Mouse (Mus musculus) midbrain, embryonic 13.5 days (tissue): ENCODE measurements around the gene Rbm38. TPM values are rescaled to one million over a fixed set of nuclear protein-coding genes. Genes with fewer than 3 reads are reported as not detected.

Source experiments
- ATAC-seq: fragments of 200-750 bp; cut with Nextera tagmentation; 2 replicates; pipeline ENCODE4 v1.8.0; 2017; ENCODE audit warnings: mild to moderate bottlenecking, moderate TSS enrichment, moderate library complexity
- H3K27ac ChIP-seq: fragments of 300-500 bp; sonication (generic); 2 replicates; pipeline ENCODE4 v1.5.1; 2015; ENCODE audit warnings: inconsistent platforms, mild to moderate bottlenecking, moderate library complexity
- H3K27me3 ChIP-seq: fragments of 300-500 bp; sonication (generic); 2 replicates; pipeline ENCODE4 v1.6.1; 2015; ENCODE audit warnings: mild to moderate bottlenecking, inconsistent platforms
- H3K36me3 ChIP-seq: fragments of 300-500 bp; sonication (generic); 2 replicates; pipeline ENCODE4 v1.6.1; 2015; ENCODE audit warnings: mild to moderate bottlenecking, inconsistent platforms
- H3K4me1 ChIP-seq: fragments of 300-500 bp; sonication (generic); replicated peaks from 2 replicates; pipeline ENCODE4 v1.6.1; 2015; ENCODE audit warnings: inconsistent platforms
- H3K4me2 ChIP-seq: fragments of 300-500 bp; sonication (generic); replicated peaks from 2 replicates; pipeline ENCODE4 v1.6.1; 2015; ENCODE audit warnings: moderate library complexity, mild to moderate bottlenecking, inconsistent platforms
- H3K4me3 ChIP-seq: fragments of 300-500 bp; sonication (generic); replicated peaks from 2 replicates; pipeline ENCODE4 v1.5.1; 2015; ENCODE audit warnings: mild to moderate bottlenecking, inconsistent platforms
- H3K9ac ChIP-seq: fragments of 300-500 bp; sonication (generic); replicated peaks from 2 replicates; pipeline ENCODE4 v1.6.1; 2015; ENCODE audit warnings: mild to moderate bottlenecking, inconsistent platforms
- H3K9me3 ChIP-seq: fragments of 300-500 bp; sonication (generic); 2 replicates; pipeline ENCODE4 v1.6.1; 2016; ENCODE audit warnings: mild to moderate bottlenecking, inconsistent platforms
- WGBS: fragments of 180-500 bp; shearing (Covaris S2); methylation state at CpG from one replicate; pipeline ENCODE4 v1.1.7; 2015; 5-methylcytosine and 5-hydroxymethylcytosine counted together
- polyA plus RNA-seq: library from polyadenylated mRNA; unstranded; fragments of >200 nt; fragmentation: Nextera tagmentation; extraction: Ambion mirVana; gene quantifications from 2 replicates; pipeline ENCODE4 v1.2.1, GENCODE M21; 2015

Gene Rbm38
- 26.6 and 29.4 TPM in 2 replicates for polyA plus RNA-seq

GRCm38 (mm10) chr2:173020430-173020829 is at the start of gene Rbm38:
Gene Rbm38, plus strand, starts transcription at chr2:173020498.
- no peak for ATAC-seq
- no peak within 1 kb of the TSS for H3K27ac ChIP-seq
- 28% methylated on average over 11 of the region's 11 CpGs for WGBS
- peak within 1 kb of the TSS; percentile 86 for H3K4me2 ChIP-seq
- peaks cover 45% of the 10 kb centered on the region for H3K27me3 ChIP-seq
- peak within 1 kb of the TSS; percentile 82 for H3K4me3 ChIP-seq
- no peaks in the 10 kb centered on the region for H3K9me3 ChIP-seq
- peaks cover 15% of the 10 kb centered on the region for H3K36me3 ChIP-seq
- peak within 1 kb of the TSS; percentile 44 for H3K9ac ChIP-seq
- H3K4me1 ChIP-seq, result peaks cover 49% of the 10 kb centered on the region

DNA sequence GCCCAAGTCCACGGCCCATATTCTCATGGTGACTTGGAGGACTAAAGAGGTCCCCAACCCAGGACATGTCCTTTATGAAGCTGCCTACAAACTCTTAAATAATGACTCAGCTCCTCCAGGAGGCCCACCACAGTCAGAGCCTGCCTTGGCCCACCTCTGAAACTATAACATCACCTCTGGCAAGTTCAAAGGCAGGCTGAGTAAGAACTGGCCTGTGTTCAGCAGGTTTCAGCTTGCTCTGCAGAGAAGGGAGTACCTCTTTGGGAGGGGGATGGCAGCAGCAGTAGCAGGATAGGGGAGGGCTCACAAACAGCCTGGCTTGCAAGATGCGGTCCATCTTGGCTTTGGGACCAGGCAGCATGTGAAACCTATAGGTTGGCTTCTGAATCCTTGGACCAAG is 48.4 kb upstream of the Rbm38 start:
- Histone ChIP-seq H3K36me3 (no peaks in the 10 kb centered on the region), H3K9ac (no peak overlapping the region), H3K4me2 (no peak overlapping the region), H3K4me3 (no peak overlapping the region), H3K27me3 (no peaks in the 10 kb centered on the region; the same call in 1 of the 2 replicates), H3K4me1 (peaks cover 8% of the 10 kb centered on the region), H3K27ac (no peak overlapping the region), H3K9me3 (no peaks in the 10 kb centered on the region)
- 86% methylated on average over 2 of the region's 2 CpGs for WGBS
- no peak for ATAC-seq

DNA sequence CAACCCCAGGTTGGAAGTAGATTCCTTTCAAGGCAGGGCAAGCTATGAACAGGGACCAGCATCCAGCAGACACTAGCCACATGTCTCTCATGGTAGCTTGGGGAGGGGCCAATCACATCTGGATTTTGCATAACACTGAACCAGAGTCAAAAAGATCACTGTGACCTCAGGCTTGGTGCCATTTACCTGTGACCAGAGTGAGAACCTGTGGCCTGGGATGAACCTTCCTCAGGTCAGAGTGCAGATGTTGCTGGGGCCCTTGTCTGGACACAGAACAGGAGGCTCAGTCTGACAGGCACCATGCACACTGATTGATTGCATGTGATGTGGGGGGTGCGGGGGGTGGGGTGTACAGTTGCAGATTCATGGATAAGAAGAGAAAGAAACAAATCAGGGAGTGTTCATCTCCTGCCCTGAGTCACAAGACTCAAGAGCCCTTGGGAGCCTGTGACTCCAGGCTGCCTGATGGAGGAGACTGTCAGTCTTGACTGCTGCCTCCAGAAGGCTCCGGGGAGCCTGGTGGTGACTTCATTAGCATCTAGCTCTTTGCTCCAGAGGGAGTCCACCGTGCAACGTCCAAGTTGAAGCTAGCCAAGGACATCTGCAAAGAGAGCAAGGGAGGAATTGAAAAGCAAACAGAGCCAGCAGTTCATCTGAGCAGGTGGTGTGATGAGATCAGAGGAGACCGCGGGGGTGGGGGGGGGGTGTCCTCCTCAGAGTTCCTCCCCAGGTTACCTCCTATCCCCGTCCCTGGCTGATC is 46.3 kb upstream of the Rbm38 start:
- Histone ChIP-seq H3K36me3 (no peaks in the 10 kb centered on the region), H3K9ac (no peak overlapping the region), H3K4me1 (peaks cover 20% of the 10 kb centered on the region), H3K27ac (no peak overlapping the region), H3K9me3 (no peaks in the 10 kb centered on the region), H3K4me3 (no peak overlapping the region), H3K27me3 (no peaks in the 10 kb centered on the region; the same call in 1 of the 2 replicates), H3K4me2 (no peak overlapping the region)
- no peak for ATAC-seq
- WGBS, result 32% methylated on average over 7 of the region's 7 CpGs

DNA sequence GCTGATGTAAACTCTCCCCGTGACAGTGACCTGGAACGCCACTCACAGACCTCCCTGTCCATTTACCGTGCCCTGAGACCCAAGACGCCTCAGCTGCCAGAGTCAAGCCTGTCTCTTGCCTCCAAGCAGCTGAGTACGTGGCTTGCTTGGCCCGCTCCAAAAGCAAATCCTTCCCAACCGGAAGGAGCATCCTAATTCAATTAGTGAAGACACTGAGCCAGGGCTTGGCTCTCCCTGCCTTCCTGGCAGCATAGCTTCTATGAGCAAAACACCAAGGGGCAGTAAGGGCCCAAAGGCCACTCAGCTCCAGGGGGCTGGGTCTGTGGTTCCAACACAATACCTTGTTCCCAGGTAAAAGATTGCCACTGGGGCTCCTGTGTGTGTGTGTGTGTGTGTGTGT is 45.6 kb upstream of the Rbm38 start:
- Histone ChIP-seq H3K9ac (no peak overlapping the region), H3K27me3 (no peaks in the 10 kb centered on the region; the same call in 1 of the 2 replicates), H3K9me3 (no peaks in the 10 kb centered on the region), H3K4me1 (peaks cover 20% of the 10 kb centered on the region), H3K4me3 (no peak overlapping the region), H3K36me3 (no peaks in the 10 kb centered on the region), H3K27ac (no peak overlapping the region), H3K4me2 (no peak overlapping the region)
- WGBS, result 28% methylated on average over 7 of the region's 7 CpGs
- ATAC-seq, result no peak

DNA sequence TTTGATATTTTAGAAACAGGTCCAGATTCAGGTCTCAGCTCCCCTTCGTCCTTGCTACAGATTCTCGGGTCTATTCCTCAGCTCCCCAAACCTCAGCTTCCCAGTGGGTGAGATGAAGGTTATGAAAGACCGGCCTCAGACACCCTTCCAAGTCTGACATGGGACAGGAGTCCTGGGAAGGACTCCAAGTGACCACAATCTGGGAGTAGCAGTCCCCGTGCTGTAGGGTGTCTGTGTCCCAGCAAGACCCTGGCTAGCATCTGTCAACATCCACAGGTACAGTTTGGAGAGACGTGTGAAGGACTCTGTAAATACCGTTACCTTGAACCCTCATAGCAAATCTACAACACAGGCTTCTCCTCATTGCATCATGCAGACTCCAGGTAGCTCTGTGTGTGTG is 45.1 kb upstream of the Rbm38 start:
- 92% methylated on average over 6 of the region's 6 CpGs for WGBS

GRCm38 (mm10) chr2:172976661-172977238 is 43.5 kb upstream of the Rbm38 start:
- H3K36me3 ChIP-seq, result no peaks in the 10 kb centered on the region
- 0 out of 2 replicates have a peak overlapping the region, but pooled peaks have one; percentile 33 for H3K4me2 ChIP-seq
- 28% methylated on average over 7 of the region's 7 CpGs for WGBS
- no peaks in the 10 kb centered on the region; the same call in 1 of the 2 replicates for H3K9me3 ChIP-seq
- H3K27me3 ChIP-seq, result no peaks in the 10 kb centered on the region; the same call in 1 of the 2 replicates
- ATAC-seq, result no peak
- H3K9ac ChIP-seq, result no peak overlapping the region
- H3K27ac ChIP-seq, result no peak overlapping the region; the same call in 1 of the 2 replicates
- H3K4me1 ChIP-seq, result peaks cover 20% of the 10 kb centered on the region
- no peak overlapping the region for H3K4me3 ChIP-seq

More for the DNA sequence above, 45.1 kb upstream of the Rbm38 start:
- Histone ChIP-seq H3K9me3 (no peaks in the 10 kb centered on the region; the same call in 1 of the 2 replicates), H3K4me1 (peaks cover 20% of the 10 kb centered on the region), H3K27ac (no peak overlapping the region), H3K4me3 (no peak overlapping the region), H3K36me3 (no peaks in the 10 kb centered on the region), H3K27me3 (no peaks in the 10 kb centered on the region; the same call in 1 of the 2 replicates), H3K9ac (no peak overlapping the region), H3K4me2 (no peak overlapping the region)
- no peak for ATAC-seq

DNA sequence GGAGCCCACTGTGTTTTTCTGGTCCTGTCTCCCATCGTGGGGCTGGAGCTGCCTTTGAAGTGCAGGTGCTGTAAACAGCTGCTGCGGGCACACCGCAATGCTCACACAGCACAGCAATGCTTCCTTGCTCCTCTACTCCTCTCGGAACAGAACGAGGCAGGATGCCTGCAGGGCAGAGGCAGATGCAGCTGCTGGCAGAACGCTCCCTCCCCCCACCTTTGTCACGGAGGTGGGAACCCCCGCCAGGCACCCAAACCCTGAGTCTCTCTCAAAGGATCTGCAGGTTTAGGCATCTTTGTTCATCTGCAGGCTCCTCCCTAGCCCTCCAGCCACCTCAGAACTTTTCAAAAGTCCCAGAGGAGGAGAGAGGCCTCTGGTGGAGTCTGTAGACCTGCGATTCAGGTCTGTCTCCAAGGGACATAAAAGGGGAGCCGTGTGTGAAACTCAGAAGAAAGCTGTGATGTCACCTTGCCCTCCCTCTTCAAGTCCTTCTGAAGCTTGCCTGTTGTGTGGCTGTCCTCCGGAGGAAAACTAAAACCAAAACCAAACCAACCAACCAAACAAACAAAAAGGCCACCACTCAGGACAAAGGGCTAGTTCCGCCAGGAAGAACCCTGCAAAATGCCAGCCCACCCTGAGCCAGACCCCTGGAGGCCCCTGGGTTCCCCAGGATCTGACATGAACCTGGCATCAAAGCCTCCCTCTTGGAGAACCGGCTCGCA is 42.7 kb upstream of the Rbm38 start, which contains the start of gene Spo11:
Gene Spo11 (plus strand): TSS at position 292 of the 722 bp plus-strand sequence.
- Histone ChIP-seq H3K36me3 (no peaks in the 10 kb centered on the region), H3K9me3 (no peaks in the 10 kb centered on the region; the same call in 1 of the 2 replicates), H3K27me3 (no peaks in the 10 kb centered on the region; the same call in 1 of the 2 replicates), H3K9ac (0 out of 2 replicates have a peak within 1 kb of the TSS, but pooled peaks have one; percentile 8), H3K27ac (no peak within 1 kb of the TSS; the same call in 1 of the 2 replicates), H3K4me2 (peak within 1 kb of the TSS; percentile 33), H3K4me3 (no peak within 1 kb of the TSS), H3K4me1 (peaks cover 20% of the 10 kb centered on the region)
- ATAC-seq, result peak; percentile 48; the same call in 1 of the 2 replicates
- WGBS, result 12% methylated on average over 14 of the region's 14 CpGs

DNA sequence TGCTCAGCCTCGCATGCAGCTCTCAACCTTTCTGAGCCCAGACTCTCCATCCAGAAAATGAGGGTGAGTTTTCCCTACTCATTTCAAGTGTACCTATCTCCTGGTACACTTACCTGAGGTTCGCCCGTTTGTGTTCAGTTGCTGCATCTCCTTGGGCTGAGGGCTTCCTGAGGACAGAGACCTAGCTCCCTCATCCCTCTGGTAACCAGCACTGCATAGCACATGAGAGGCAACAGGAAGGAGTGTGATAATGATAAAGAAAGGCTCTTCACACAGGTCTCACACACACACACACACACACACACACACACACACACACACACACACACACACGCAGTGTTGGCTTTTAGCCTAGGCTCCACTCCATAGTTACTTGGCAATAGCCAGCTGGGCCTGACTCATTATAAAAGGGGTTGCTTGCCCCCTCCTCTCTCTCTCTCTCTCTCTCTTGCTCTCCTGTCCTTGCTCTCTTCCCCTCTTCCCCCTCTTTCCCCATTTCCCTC is 42.1 kb upstream of the Rbm38 start:
- 58% methylated on average over 4 of the region's 4 CpGs for WGBS
- no peak overlapping the region for H3K9ac ChIP-seq
- ATAC-seq, result no peak; the same call in 1 of the 2 replicates
- no peaks in the 10 kb centered on the region; the same call in 1 of the 2 replicates for H3K27me3 ChIP-seq
- no peaks in the 10 kb centered on the region for H3K36me3 ChIP-seq
- H3K9me3 ChIP-seq, result no peaks in the 10 kb centered on the region; the same call in 1 of the 2 replicates
- no peak overlapping the region for H3K4me2 ChIP-seq
- H3K4me3 ChIP-seq, result no peak overlapping the region
- peaks cover 20% of the 10 kb centered on the region for H3K4me1 ChIP-seq
- no peak overlapping the region for H3K27ac ChIP-seq

- Histone ChIP-seq H3K36me3 (no peaks in the 10 kb centered on the region), H3K4me1 (peaks cover 16% of the 10 kb centered on the region), H3K9me3 (no peaks in the 10 kb centered on the region; the same call in 1 of the 2 replicates), H3K9ac (no peak overlapping the region), H3K4me2 (no peak overlapping the region), H3K27me3 (no peaks in the 10 kb centered on the region), H3K4me3 (no peak overlapping the region), H3K27ac (no peak overlapping the region)
- no peak for ATAC-seq
- WGBS, result 92% methylated on average over 42 of the region's 43 CpGs
These were observed 40.5 kb upstream of the Rbm38 start for GRCm38 (mm10) chr2:172979666-172980345.

- Histone ChIP-seq H3K9me3 (no peaks in the 10 kb centered on the region; the same call in 1 of the 2 replicates), H3K9ac (no peak overlapping the region), H3K36me3 (no peaks in the 10 kb centered on the region), H3K27me3 (no peaks in the 10 kb centered on the region), H3K27ac (no peak overlapping the region), H3K4me1 (peaks cover under 1% of the 10 kb centered on the region; the same call in 1 of the 2 replicates), H3K4me3 (no peak overlapping the region), H3K4me2 (no peak overlapping the region)
- WGBS, result 83% methylated on average over 9 of the region's 9 CpGs
- ATAC-seq, result no peak
These were observed 37.3 kb upstream of the Rbm38 start for GRCm38 (mm10) chr2:172982776-172983561.
